Mouse (Mus musculus) cerebellum, adult 2 months (tissue): ENCODE results near the gene Gm10447.

Source experiments
- CTCF ChIP-seq: fragments of 200-500 bp; IDR thresholded peaks from 2 replicates; pipeline ENCODE4 v1.5.1; 2011; ENCODE audit warnings: low read depth, mild to moderate bottlenecking, control low read depth, low read length, moderate library complexity, borderline replicate concordance; ENCODE audit not compliant: insufficient read depth
- POLR2A ChIP-seq: fragments of 200-500 bp; IDR thresholded peaks from 2 replicates; pipeline ENCODE4 v1.6.1; 2011; ENCODE audit warnings: low read length, control low read depth, borderline replicate concordance; ENCODE audit not compliant: insufficient read depth

DNA sequence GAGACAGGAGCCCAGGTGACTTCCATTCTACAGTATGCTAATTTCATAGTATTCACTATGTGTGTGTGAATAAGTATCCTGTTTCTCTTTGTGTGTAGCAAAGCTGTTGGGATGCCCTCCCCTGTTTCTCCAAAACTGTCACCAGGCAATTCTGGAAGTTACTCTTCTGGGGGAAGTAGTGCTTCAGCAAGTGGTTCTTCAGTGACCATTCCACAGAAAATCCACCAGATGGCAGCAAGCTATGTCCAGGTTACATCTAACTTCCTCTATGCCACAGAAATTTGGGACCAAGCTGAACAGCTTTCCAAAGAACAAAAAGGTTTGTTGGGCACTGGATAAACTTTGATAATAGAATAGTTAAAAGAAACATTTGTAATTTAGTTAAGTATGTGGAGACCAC is 45.2 kb downstream of the Gm10447 start:
- TF ChIP-seq CTCF = peak; percentile 25; the same call in 1 of the 2 replicates
- TF ChIP-seq POLR2A = no peak
